Mouse (Mus musculus) stomach, embryonic 16.5 days (tissue): ENCODE results near the gene Exosc6. TPM values are rescaled to one million over a fixed set of nuclear protein-coding genes. Genes with fewer than 3 reads are reported as not detected.

Experiments used
- ATAC-seq: fragments of 200-750 bp; cut with Nextera tagmentation; 2 replicates; pipeline ENCODE4 v1.8.0; 2017; ENCODE audit warnings: moderate number of reproducible peaks, moderate TSS enrichment; ENCODE audit not compliant: insufficient read depth, low FRiP score
- H3K27ac ChIP-seq: fragments of 300-500 bp; sonication (generic); 2 replicates; pipeline ENCODE4 v1.5.1; 2014; ENCODE audit warnings: low read length
- H3K27me3 ChIP-seq: fragments of 300-500 bp; sonication (generic); 2 replicates; pipeline ENCODE4 v1.6.1; 2014; ENCODE audit warnings: low read length, control low read depth, mixed read lengths; ENCODE audit not compliant: control insufficient read depth, insufficient read depth
- H3K36me3 ChIP-seq: fragments of 300-500 bp; sonication (generic); 2 replicates; pipeline ENCODE4 v1.6.1; 2014; ENCODE audit warnings: low read length; ENCODE audit not compliant: control insufficient read depth, insufficient read depth
- H3K4me1 ChIP-seq: fragments of 300-500 bp; sonication (generic); 2 replicates; pipeline ENCODE4 v1.6.1; 2014; ENCODE audit warnings: low read length, control low read depth, mixed read lengths; ENCODE audit not compliant: control insufficient read depth, insufficient read depth
- H3K4me2 ChIP-seq: fragments of 300-500 bp; sonication (generic); 2 replicates; pipeline ENCODE4 v1.6.1; 2014; ENCODE audit warnings: low read depth, low read length, mixed read lengths
- H3K4me3 ChIP-seq: fragments of 300-500 bp; sonication (generic); replicated peaks from 2 replicates; pipeline ENCODE4 v1.5.1; 2014; ENCODE audit warnings: mild to moderate bottlenecking, low read length
- H3K9ac ChIP-seq: fragments of 300-500 bp; sonication (generic); 2 replicates; pipeline ENCODE4 v1.6.1; 2014; ENCODE audit warnings: low read length
- H3K9me3 ChIP-seq: fragments of 300-500 bp; sonication (generic); replicated peaks from 2 replicates; pipeline ENCODE4 v1.6.1; 2016; ENCODE audit warnings: low read length, control low read depth; ENCODE audit not compliant: control insufficient read depth
- WGBS: fragments of 180-500 bp; shearing (Covaris S2); extraction: QIAGEN DNeasy Blood & Tissue Kit; methylation state at CpG from one replicate; pipeline ENCODE4 v1.1.7; 2014; 5-methylcytosine and 5-hydroxymethylcytosine counted together
- polyA plus RNA-seq: library from polyadenylated mRNA; unstranded; fragments of >200 nt; fragmentation: Nextera tagmentation; extraction: Ambion mirVana; gene quantifications from 2 replicates; pipeline ENCODE4 v1.2.1, GENCODE M21; 2015

The Exosc6 gene
- polyA plus RNA-seq, 1 experiment from 2014 or later = not detected

DNA sequence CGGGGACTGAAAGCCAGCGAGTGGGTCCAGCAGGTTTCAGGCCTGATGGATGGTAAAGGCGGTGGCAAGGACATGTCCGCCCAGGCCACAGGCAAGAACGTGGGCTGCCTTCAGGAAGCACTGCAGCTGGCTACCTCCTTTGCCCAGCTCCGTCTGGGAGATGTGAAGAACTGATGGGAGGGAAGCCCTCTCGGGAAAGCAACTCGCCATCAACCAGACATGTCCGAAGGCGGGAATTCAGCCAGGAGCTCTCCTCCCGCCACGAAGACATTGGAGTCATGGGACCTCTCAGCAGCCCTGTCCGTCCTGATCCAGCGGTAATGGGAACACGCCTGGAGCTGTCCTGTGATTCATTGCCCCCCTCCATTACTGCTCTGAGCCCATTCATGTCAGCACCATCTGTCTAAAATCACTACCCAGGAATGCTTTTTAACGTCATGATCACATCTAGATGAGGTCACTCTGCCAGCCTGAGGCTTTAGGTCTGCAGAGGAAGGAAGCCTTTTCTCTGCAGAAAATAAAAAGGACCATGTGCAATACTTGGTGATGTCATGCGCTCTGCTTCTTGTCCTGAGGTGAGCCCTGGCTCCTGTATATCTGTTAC, 1.0 kb upstream of the Exosc6 start:
- H3K36me3 ChIP-seq = peaks cover 35% of the 10 kb centered on the region
- no peak overlapping the region for H3K4me3 ChIP-seq
- H3K9me3 ChIP-seq = no peaks in the 10 kb centered on the region
- no peak overlapping the region for H3K9ac ChIP-seq
- no peaks in the 10 kb centered on the region for H3K27me3 ChIP-seq
- H3K4me1 ChIP-seq = peaks cover 11% of the 10 kb centered on the region
- no peak for ATAC-seq
- H3K27ac ChIP-seq = no peak overlapping the region
- H3K4me2 ChIP-seq = no peak overlapping the region
- WGBS = 90% methylated on average over 17 of the region's 17 CpGs

DNA sequence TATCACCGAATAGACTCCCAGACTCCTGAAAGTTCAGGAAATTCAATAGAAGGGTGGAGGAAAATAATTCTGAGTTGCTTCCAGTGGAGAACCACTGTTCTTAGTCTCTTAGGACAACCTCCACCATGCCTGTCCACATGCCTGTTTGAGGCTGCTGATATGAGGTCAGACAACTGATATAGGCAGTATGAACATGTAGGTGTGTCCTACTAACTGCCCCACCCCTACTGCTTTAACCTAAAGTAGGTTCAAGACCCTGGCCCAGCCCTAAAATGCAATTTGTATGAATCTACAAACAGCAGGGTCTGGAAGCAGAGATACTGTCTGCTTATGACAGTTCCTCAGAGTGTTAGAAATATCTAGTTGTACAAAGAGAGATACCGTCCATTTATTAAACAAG, 478 bp upstream of the Exosc6 start:
- Histone ChIP-seq H3K27me3 (no peaks in the 10 kb centered on the region), H3K4me1 (peaks cover 11% of the 10 kb centered on the region), H3K36me3 (peaks cover 32% of the 10 kb centered on the region), H3K4me3 (0 out of 2 replicates have a peak overlapping the region, but pooled peaks have one; percentile 94), H3K9ac (no peak overlapping the region), H3K27ac (no peak overlapping the region), H3K9me3 (no peaks in the 10 kb centered on the region), H3K4me2 (0 out of 2 replicates have a peak overlapping the region, but pooled peaks have one; percentile 11)
- 58% methylated on average over 2 of the region's 2 CpGs for WGBS
- no peak for ATAC-seq

DNA sequence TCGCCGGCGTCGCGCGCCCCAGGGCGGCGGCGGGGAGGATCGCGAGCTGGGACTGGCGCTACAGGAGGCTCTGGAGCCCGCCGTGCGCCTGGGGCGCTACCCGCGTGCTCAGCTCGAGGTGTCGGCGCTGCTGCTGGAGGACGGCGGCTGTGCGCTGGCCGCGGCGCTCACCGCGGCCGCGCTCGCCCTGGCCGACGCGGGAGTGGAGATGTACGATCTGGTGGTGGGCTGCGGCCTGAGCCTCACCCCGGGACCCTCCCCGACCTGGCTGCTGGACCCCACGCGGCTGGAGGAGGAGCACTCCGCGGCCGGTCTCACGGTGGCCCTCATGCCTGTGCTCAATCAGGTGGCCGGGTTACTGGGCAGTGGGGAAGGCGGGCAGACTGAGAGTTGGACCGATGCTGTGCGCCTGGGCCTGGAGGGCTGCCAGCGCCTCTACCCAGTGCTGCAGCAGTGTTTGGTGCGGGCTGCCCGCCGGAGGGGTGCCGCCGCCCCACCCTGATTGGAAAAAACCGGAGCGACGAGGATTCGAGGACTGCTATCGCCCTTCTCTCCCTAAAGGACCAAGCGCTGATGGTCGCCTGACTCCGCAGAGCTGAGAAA, 653 bp downstream of the Exosc6 start:
- Histone ChIP-seq H3K27ac (peak overlapping the region; percentile 87), H3K36me3 (peaks cover 28% of the 10 kb centered on the region), H3K4me1 (peaks cover 21% of the 10 kb centered on the region), H3K9me3 (no peaks in the 10 kb centered on the region), H3K4me2 (peak overlapping the region; percentile 94), H3K9ac (peak overlapping the region; percentile 92), H3K27me3 (no peaks in the 10 kb centered on the region), H3K4me3 (peak overlapping the region; percentile 94)
- WGBS = under 1% methylated on average over 57 of the region's 63 CpGs
- ATAC-seq = peak; percentile 58

DNA sequence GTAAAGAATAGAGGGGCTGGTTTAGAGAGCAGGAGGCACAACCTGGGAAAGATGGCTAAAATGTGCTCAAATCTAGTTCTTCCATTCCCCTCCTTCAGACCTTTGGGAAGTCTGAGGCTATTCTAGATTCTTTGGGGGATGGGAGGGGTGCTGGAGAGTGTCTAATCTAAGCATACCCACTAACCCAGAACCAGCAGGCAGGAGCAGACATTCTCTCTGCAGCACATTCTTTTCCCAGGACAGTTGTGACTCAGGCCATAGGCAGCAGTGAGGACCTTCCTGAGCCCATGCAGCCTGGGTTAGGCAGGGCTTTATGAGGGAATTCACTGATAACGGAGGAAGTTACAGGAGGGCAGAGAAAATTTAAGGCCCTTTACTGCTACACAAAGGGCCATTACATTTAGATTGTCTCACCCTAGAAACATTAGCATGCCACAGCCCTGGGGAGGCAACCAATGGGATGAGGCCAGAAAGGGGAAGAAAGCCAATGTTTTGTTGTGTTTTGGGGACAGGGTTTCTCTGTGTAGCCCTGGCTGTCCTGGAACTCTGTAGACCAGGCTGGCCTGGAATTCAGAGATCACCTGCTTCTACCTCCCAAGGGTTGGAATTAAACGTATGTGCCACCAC, 2.9 kb downstream of the Exosc6 start:
- no peak overlapping the region for H3K27ac ChIP-seq
- no peak for ATAC-seq
- no peak overlapping the region for H3K4me3 ChIP-seq
- no peaks in the 10 kb centered on the region for H3K9me3 ChIP-seq
- H3K9ac ChIP-seq = no peak overlapping the region
- WGBS = 48% methylated on average over 2 of the region's 2 CpGs
- peaks cover 23% of the 10 kb centered on the region for H3K4me1 ChIP-seq
- peaks cover 15% of the 10 kb centered on the region for H3K36me3 ChIP-seq
- H3K4me2 ChIP-seq = no peak overlapping the region
- no peaks in the 10 kb centered on the region for H3K27me3 ChIP-seq

DNA sequence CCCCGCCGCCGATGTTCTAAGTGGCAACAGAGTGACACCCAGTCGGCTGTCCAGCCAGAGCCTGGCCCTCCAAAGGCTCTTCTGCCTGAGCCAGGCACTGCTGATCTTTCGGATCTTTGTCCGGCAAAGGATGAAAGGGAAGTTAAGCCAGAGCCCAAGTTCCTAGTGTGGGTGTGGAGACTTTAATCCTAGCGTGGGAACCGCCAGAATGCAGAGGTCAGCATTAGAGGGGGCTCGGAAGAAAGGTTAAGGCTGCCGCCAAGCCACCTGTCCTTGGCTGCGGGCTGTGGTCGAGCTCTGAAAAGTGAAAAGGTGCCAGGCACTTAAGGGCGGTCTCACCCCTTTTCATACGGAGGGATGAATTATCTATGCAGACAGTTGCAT, 5.5 kb downstream of the Exosc6 start:
- Histone ChIP-seq H3K4me1 (peaks cover 23% of the 10 kb centered on the region), H3K27me3 (no peaks in the 10 kb centered on the region), H3K36me3 (no peaks in the 10 kb centered on the region), H3K9ac (peak overlapping the region; percentile 74), H3K4me3 (peak overlapping the region; percentile 78), H3K9me3 (no peaks in the 10 kb centered on the region), H3K4me2 (peak overlapping the region; percentile 85), H3K27ac (no peak overlapping the region)
- WGBS = 0% methylated on average over 14 of the region's 14 CpGs
- no peak for ATAC-seq

- WGBS = under 1% methylated on average over 27 of the region's 27 CpGs
- Histone ChIP-seq H3K4me3 (peak overlapping the region; percentile 78), H3K9me3 (no peaks in the 10 kb centered on the region), H3K27ac (peak overlapping the region; percentile 33; the same call in 1 of the 2 replicates), H3K9ac (peak overlapping the region; percentile 74), H3K27me3 (no peaks in the 10 kb centered on the region), H3K4me2 (peak overlapping the region; percentile 85), H3K4me1 (peaks cover 20% of the 10 kb centered on the region), H3K36me3 (no peaks in the 10 kb centered on the region)
- peak; percentile 88 for ATAC-seq
Measured at GRCm38 (mm10) chr8:111062072-111062757, 6.1 kb downstream of the Exosc6 start.

- Histone ChIP-seq H3K4me1 (peaks cover 13% of the 10 kb centered on the region), H3K4me3 (peak overlapping the region; percentile 78), H3K27ac (no peak overlapping the region), H3K4me2 (peak overlapping the region; percentile 85), H3K27me3 (no peaks in the 10 kb centered on the region), H3K9me3 (no peaks in the 10 kb centered on the region), H3K36me3 (no peaks in the 10 kb centered on the region), H3K9ac (no peak overlapping the region)
- ATAC-seq = no peak
- 67% methylated on average over 2 of the region's 2 CpGs for WGBS
Measured at GRCm38 (mm10) chr8:111062893-111063292, 6.8 kb downstream of the Exosc6 start.

- Histone ChIP-seq H3K4me3 (no peak overlapping the region), H3K9me3 (no peaks in the 10 kb centered on the region), H3K9ac (no peak overlapping the region), H3K36me3 (no peaks in the 10 kb centered on the region), H3K4me2 (no peak overlapping the region), H3K4me1 (peaks cover 6% of the 10 kb centered on the region), H3K27ac (no peak overlapping the region), H3K27me3 (no peaks in the 10 kb centered on the region)
- 70% methylated on average over 4 of the region's 4 CpGs for WGBS
- ATAC-seq = no peak
Measured at GRCm38 (mm10) chr8:111066308-111066707, 10.2 kb downstream of the Exosc6 start.

DNA sequence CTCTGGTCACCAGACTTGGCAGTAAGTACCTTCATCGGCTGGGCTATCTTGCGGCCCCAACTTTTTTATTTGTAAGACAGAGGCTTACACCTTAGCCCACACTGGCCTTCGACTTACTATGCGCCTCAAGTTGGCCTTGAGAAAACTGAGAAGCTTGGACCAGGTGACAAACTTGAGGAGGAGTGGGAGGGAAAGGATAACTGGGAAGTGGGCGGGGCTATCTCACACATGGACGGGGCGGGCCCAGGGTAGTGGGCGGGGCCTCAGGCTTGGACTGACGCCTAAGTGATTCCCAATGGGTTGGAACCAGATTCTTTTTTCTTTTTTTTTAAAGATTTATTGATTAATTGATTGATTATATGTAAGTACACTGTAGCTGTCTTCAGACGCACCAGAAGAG, 11.3 kb downstream of the Exosc6 start:
- H3K27me3 ChIP-seq = no peaks in the 10 kb centered on the region
- H3K4me1 ChIP-seq = no peaks in the 10 kb centered on the region
- no peak for ATAC-seq
- H3K4me2 ChIP-seq = no peak overlapping the region
- H3K27ac ChIP-seq = no peak overlapping the region
- H3K9ac ChIP-seq = no peak overlapping the region
- H3K36me3 ChIP-seq = no peaks in the 10 kb centered on the region
- WGBS = 23% methylated on average over 10 of the region's 10 CpGs
- no peaks in the 10 kb centered on the region for H3K9me3 ChIP-seq
- no peak overlapping the region for H3K4me3 ChIP-seq
